Mouse (Mus musculus) limb, embryonic 12.5 days (tissue): ENCODE results near the gene Cish. TPM values are rescaled to one million over a fixed set of nuclear protein-coding genes. Genes with fewer than 3 reads are reported as not detected.

Experiments
- ATAC-seq: fragments of 200-750 bp; cut with Nextera tagmentation; 2 replicates; pipeline ENCODE4 v1.8.0; 2017; ENCODE audit warnings: low read depth, moderate TSS enrichment; ENCODE audit not compliant: insufficient number of reproducible peaks, insufficient read depth, low FRiP score, low TSS enrichment
- H3K27ac ChIP-seq: fragments of 300-500 bp; sonication (generic); 2 replicates; pipeline ENCODE4 v1.5.1; 2016; ENCODE audit warnings: mild to moderate bottlenecking, moderate library complexity
- H3K27me3 ChIP-seq: fragments of 300-500 bp; sonication (generic); 2 replicates; pipeline ENCODE4 v1.6.1; 2016; ENCODE audit warnings: mild to moderate bottlenecking, moderate library complexity
- H3K36me3 ChIP-seq: fragments of 300-500 bp; sonication (generic); 2 replicates; pipeline ENCODE4 v1.6.1; 2016; ENCODE audit warnings: mild to moderate bottlenecking, moderate library complexity
- H3K4me1 ChIP-seq: fragments of 300-500 bp; sonication (generic); replicated peaks from 2 replicates; pipeline ENCODE4 v1.6.1; 2016
- H3K4me2 ChIP-seq: fragments of 300-500 bp; sonication (generic); 2 replicates; pipeline ENCODE4 v1.6.1; 2016; ENCODE audit warnings: mild to moderate bottlenecking, moderate library complexity
- H3K4me3 ChIP-seq: fragments of 300-500 bp; sonication (generic); replicated peaks from 2 replicates; pipeline ENCODE4 v1.5.1; 2016; ENCODE audit warnings: mild to moderate bottlenecking
- H3K9ac ChIP-seq: fragments of 300-500 bp; sonication (generic); replicated peaks from 2 replicates; pipeline ENCODE4 v1.6.1; 2016; ENCODE audit warnings: mild to moderate bottlenecking, moderate library complexity
- H3K9me3 ChIP-seq: fragments of 300-500 bp; sonication (generic); 2 replicates; pipeline ENCODE4 v1.6.1; 2016; ENCODE audit warnings: mild to moderate bottlenecking, moderate library complexity
- WGBS: fragments of 180-500 bp; shearing (Covaris S2); methylation state at CpG from one replicate; pipeline ENCODE4 v1.1.7; 2016; 5-methylcytosine and 5-hydroxymethylcytosine counted together
- polyA plus RNA-seq: library from polyadenylated mRNA; unstranded; fragments of >200 nt; fragmentation: Nextera tagmentation; extraction: Ambion mirVana; gene quantifications from 2 replicates; pipeline ENCODE4 v1.2.1, GENCODE M21; 2016

Cish gene
- polyA plus RNA-seq, 1 experiment from 2014 or later: 4.2 TPM

DNA sequence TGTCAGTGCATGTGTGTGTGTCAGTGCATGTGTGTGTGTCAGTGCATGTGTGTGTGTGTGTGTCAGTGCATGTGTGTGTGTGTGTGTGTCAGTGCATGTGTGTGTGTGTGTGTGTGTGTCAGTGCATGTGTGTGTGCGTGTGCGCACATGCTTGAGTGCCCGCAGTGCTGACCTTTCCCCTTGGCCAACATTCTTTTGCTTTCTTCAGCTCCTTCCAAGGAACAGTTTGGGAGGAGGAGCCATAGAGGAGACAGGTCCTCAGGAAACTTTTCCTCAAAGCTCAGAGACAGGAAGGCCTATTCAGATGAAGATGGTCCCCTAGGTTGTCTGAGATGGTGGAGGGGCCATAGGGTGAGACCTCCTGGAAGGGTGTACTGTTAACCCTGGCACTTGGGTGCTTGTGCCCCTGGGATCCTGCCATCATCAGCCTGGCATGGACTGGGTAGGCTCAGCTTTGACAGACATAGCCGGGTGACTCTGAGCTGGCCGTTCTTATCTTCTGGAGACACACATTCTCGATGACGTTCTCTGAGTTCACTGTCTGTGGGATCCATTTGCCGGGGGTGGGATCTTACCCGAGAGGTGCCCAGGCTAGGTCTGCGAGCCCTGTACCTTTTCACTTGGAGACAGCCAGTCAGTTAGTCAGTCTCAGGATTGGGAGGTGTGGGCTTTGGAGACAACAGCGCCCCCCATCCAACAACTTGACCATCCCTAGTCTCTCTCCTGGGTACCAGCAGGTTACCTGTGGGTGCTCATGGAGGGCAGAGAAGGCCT, 11.5 kb downstream of the Cish start:
- Histone ChIP-seq H3K4me3 (no peak overlapping the region), H3K9me3 (no peaks in the 10 kb centered on the region), H3K27ac (no peak overlapping the region), H3K4me1 (peaks cover 3% of the 10 kb centered on the region; the same call in 1 of the 2 replicates), H3K9ac (no peak overlapping the region), H3K36me3 (0 out of 2 replicates have a peak, but pooled peaks cover under 1% of the 10 kb centered on the region), H3K27me3 (no peaks in the 10 kb centered on the region), H3K4me2 (no peak overlapping the region)
- no peak for ATAC-seq
- WGBS: 83% methylated on average over 11 of the region's 11 CpGs

DNA sequence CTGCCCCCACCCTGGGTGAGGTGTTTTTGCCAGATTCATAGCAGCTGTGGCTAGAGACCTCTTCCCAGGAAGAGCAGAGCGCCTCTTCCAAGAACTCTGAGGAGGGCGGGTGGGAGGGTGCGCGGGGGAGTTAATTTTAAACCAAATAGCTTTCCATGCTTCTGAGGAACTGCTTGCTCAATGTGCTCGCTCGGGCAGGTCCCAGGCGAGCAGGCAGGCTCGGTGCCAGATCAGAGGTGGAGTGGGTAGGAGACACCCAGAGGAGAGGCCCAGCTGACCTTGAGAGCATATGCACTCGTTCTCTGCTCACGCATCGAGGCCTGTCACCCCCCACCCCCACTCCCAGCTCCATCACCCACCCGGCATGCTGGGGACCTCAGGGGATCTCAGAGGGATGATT, 12.1 kb downstream of the Cish start:
- Histone ChIP-seq H3K4me3 (no peak overlapping the region), H3K27ac (peak overlapping the region; percentile 2; the same call in 1 of the 2 replicates), H3K4me1 (peaks cover 3% of the 10 kb centered on the region; the same call in 1 of the 2 replicates), H3K4me2 (no peak overlapping the region), H3K27me3 (no peaks in the 10 kb centered on the region; the same call in 1 of the 2 replicates), H3K36me3 (no peaks in the 10 kb centered on the region), H3K9me3 (no peaks in the 10 kb centered on the region), H3K9ac (no peak overlapping the region)
- no peak for ATAC-seq
- 71% methylated on average over 12 of the region's 12 CpGs for WGBS

DNA sequence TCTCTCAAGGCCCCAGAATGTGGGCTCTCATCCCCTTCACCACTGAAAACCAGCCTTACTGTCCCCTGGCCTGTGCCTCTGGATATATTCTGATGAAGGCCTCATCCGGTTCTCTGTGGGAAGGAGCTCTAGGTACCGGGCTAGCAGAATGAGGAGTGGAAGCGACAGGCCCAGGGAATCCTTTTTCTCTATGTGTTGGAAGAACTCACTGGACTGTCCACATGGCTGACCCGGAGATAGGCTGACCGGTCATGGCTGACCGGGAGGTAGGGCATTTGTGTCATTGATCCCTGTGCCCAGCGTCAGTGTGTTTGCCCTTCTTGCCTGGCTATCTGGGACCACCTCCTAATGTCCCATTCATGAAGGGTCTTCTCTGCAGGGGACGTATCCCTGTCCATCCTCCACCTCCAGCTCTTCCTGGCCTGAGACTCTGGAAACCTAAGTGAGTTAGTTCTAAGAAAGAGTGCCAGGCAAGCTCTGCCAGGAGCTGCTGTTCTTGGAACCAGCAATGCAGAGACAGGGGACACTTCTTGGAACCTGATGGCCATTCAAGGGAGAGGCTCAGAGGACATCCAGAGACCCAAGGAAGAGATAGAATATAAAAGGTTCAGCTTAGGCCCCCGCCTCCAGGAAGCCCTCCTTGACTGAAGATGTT, 12.6 kb downstream of the Cish start:
- H3K36me3 ChIP-seq: no peaks in the 10 kb centered on the region
- no peak overlapping the region for H3K9ac ChIP-seq
- no peaks in the 10 kb centered on the region; the same call in 1 of the 2 replicates for H3K27me3 ChIP-seq
- H3K27ac ChIP-seq: peak overlapping the region; percentile 2; the same call in 1 of the 2 replicates
- H3K4me1 ChIP-seq: peaks cover 3% of the 10 kb centered on the region; the same call in 1 of the 2 replicates
- ATAC-seq: no peak
- no peak overlapping the region for H3K4me2 ChIP-seq
- H3K9me3 ChIP-seq: no peaks in the 10 kb centered on the region
- no peak overlapping the region for H3K4me3 ChIP-seq
- 87% methylated on average over 9 of the region's 9 CpGs for WGBS

DNA sequence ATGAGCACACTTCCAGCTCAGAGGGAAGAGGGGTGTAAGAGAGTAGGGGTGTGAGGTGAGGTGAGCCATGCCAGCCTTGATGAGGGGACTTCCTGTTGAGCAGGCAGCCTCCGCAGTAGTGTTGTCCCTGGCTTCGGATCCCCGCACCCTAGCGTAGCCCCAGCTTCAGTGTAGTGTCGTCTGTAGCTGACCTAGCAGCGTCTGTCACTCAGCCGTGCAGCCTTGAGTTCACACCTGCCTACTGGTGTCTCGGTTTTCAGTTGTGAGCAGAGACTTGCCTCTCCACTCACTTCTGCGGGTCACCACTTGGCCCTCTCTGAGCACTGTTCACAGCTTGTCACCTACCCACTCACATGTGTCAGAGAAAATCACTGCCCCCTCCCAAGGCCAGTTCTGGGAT, 13.3 kb downstream of the Cish start:
- H3K4me3 ChIP-seq: no peak overlapping the region
- peaks cover 3% of the 10 kb centered on the region; the same call in 1 of the 2 replicates for H3K4me1 ChIP-seq
- H3K27me3 ChIP-seq: no peaks in the 10 kb centered on the region; the same call in 1 of the 2 replicates
- H3K36me3 ChIP-seq: no peaks in the 10 kb centered on the region
- H3K27ac ChIP-seq: no peak overlapping the region
- no peak for ATAC-seq
- no peak overlapping the region for H3K9ac ChIP-seq
- H3K4me2 ChIP-seq: no peak overlapping the region
- WGBS: 56% methylated on average over 9 of the region's 9 CpGs
- no peaks in the 10 kb centered on the region for H3K9me3 ChIP-seq

DNA sequence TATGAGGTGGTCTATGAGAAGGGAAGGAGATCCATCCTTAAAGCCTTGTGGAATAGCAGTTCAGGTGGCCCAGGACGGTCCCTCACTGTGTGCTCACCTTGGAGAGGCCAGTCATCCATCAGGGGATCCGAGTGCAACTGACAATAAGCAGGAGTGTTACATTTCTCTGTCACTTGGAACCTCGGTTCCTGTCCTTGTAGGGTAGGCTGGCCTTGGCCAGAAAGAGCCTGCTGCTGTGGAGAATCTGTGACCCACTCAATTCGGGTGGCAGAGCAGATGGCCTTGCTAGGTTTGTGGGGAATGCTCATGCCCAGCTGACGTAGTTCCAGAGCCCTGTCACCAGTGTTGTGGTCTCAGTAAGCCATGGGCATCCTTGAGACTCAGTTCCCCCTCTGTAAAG, 13.8 kb downstream of the Cish start:
- WGBS: 70% methylated on average over 5 of the region's 5 CpGs
- no peak overlapping the region for H3K4me2 ChIP-seq
- no peak overlapping the region for H3K9ac ChIP-seq
- no peak for ATAC-seq
- no peaks in the 10 kb centered on the region for H3K9me3 ChIP-seq
- H3K4me3 ChIP-seq: no peak overlapping the region
- H3K27ac ChIP-seq: no peak overlapping the region
- peaks cover 3% of the 10 kb centered on the region; the same call in 1 of the 2 replicates for H3K4me1 ChIP-seq
- H3K36me3 ChIP-seq: no peaks in the 10 kb centered on the region
- H3K27me3 ChIP-seq: no peaks in the 10 kb centered on the region; the same call in 1 of the 2 replicates

DNA sequence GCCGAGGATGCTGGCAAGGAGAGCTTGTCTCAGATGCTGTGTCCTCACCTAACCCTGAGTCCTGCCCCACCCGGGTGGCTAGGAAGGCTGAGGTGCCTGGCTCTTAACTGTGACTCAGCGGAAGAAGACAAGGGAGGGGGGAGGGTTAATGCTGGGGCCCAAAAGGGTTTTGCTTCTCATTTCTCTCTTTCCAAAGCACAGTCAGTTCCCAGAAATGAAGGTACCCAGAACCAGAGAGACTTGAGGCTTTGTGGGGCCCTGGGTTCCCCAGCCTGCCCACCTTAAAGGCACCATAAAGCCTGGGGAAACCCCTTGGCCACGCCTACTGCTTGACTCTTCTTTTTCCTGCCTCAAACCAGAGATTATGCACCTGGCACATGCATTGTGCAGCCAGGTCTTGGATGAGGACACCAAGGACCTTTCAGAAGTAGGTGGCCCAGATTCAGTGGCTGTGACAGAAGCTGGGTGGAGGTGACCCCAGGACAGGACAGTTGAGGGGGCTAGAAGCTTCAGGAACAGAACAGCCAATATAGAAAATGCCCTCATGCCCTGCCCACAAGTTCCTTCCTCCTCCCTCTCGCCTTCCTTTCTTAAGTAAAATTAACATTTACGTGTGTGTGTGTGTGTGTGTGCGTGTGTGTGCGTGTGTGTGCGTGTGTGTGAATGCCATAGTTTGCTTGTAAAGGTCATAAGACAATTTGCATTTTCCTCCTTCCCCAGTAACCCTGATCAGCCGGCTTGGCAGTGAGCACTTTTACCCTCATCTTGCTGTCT, 17.2 kb downstream of the Cish start:
- no peak for ATAC-seq

DNA sequence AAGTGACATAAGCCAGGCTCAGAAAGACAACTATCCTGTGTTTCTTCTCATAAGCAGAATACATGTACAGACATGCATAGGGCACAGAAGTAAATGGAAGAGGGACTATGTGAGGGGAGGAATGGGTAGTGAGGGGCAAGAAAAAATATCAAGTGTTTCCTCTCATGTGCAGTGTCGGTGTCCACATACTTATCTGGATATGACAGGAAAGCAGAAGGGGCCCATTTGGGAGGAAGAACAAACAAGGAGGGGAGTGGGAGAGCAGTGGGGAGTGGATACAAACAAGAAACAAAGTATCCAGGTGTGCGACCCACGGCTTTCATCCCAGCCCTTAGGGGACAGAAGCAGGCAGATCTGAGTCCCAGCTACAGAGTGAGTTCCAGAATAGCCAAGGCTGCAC, 18.1 kb downstream of the Cish start:
- Histone ChIP-seq H3K9me3 (no peaks in the 10 kb centered on the region), H3K4me1 (no peaks in the 10 kb centered on the region), H3K9ac (no peak overlapping the region), H3K4me2 (no peak overlapping the region), H3K4me3 (no peak overlapping the region), H3K36me3 (no peaks in the 10 kb centered on the region), H3K27me3 (no peaks in the 10 kb centered on the region; the same call in 1 of the 2 replicates), H3K27ac (no peak overlapping the region)
- 82% methylated on average over 3 of the region's 3 CpGs for WGBS
- no peak for ATAC-seq

More for the DNA sequence above, 17.2 kb downstream of the Cish start:
- no peak overlapping the region for H3K27ac ChIP-seq
- no peak overlapping the region for H3K4me2 ChIP-seq
- H3K27me3 ChIP-seq: no peaks in the 10 kb centered on the region; the same call in 1 of the 2 replicates
- no peaks in the 10 kb centered on the region for H3K4me1 ChIP-seq
- H3K9ac ChIP-seq: no peak overlapping the region
- H3K36me3 ChIP-seq: no peaks in the 10 kb centered on the region
- H3K4me3 ChIP-seq: no peak overlapping the region
- 71% methylated on average over 10 of the region's 10 CpGs for WGBS
- no peaks in the 10 kb centered on the region for H3K9me3 ChIP-seq

DNA sequence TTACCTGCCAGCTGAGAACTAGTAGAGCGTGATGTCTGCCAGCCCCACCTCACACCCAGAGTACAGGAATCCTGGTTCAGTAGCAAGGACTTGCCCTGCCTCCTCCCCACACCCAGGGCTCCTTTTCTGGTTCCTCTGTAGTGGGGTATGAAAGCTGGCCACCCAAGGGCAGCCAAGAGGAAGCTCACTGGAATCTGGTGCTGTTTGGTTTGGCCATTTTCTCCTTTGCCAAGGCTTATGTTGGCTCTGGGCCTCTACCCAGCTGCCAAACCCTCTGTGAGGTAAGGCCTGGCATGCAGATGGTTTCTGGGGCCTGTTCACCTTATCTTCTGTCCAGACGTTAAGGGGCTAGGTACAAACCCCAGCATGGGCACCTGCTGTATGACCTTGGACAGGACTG, 20.0 kb downstream of the Cish start:
- H3K4me2 ChIP-seq: no peak overlapping the region
- H3K27ac ChIP-seq: no peak overlapping the region
- ATAC-seq: no peak

DNA sequence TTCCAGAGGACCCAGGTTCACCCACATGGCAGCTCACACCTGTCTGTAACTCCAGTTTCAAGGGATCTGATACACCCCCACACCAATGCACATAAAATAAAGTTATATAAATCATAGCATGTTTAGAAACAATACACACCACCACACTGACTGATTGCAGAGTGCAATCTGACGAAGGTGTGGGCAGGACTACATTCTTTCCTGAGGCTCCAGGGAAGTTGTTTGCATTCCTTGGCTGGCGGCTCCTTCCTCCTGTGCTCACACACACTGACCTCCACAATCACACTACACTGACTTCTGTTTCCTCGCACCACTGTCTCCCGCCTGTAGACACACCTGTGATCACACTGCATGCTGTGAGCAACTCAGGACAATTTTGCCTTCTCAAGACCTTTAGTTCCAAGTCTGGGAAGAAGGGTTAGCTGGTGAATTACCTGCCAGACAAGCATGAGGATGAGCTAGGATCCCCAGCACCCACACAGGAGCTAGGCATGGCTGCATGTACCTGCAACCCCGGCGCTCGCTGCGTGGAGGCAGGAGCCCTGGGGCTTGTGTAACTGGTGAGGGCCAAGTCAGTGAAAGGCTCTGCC, 26.7 kb downstream of the Cish start:
- H3K27me3 ChIP-seq: no peaks in the 10 kb centered on the region; the same call in none of the 2 replicates
- no peak overlapping the region for H3K9ac ChIP-seq
- ATAC-seq: no peak
- no peaks in the 10 kb centered on the region for H3K4me1 ChIP-seq
- no peak overlapping the region for H3K4me2 ChIP-seq
- H3K4me3 ChIP-seq: no peak overlapping the region
- no peak overlapping the region for H3K27ac ChIP-seq
- no peaks in the 10 kb centered on the region; the same call in 1 of the 2 replicates for H3K36me3 ChIP-seq
- WGBS: 74% methylated on average over 8 of the region's 8 CpGs
- H3K9me3 ChIP-seq: no peaks in the 10 kb centered on the region

More for the DNA sequence above, 20.0 kb downstream of the Cish start:
- Histone ChIP-seq H3K4me3 (no peak overlapping the region), H3K27me3 (no peaks in the 10 kb centered on the region; the same call in 1 of the 2 replicates), H3K36me3 (no peaks in the 10 kb centered on the region), H3K4me1 (no peaks in the 10 kb centered on the region), H3K9ac (no peak overlapping the region), H3K9me3 (no peaks in the 10 kb centered on the region)
- WGBS: 74% methylated on average over 2 of the region's 2 CpGs

DNA sequence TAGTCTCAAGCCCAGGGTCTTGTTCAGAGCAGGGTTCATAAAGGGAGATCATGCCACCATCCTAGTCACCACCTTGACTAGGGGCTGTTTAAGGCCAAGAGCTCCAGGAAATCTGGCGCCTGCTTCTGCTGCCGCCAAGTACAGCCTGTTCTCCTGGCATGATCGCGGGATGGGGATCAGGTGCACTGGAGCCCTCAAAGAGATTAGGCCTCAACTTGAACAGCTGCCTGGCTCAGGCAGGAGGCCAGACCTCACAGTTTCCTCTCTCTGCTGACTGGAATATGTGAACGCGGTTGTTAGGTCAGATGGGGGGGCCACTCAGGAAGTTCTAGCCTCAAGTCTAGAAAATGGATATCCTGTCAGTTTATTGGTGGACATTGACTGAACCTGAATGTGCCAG, 27.7 kb downstream of the Cish start:
- Histone ChIP-seq H3K4me2 (no peak overlapping the region), H3K9ac (no peak overlapping the region), H3K27ac (no peak overlapping the region), H3K36me3 (peaks cover 9% of the 10 kb centered on the region), H3K4me3 (no peak overlapping the region), H3K4me1 (no peaks in the 10 kb centered on the region), H3K27me3 (no peaks in the 10 kb centered on the region; the same call in none of the 2 replicates), H3K9me3 (no peaks in the 10 kb centered on the region)
- WGBS: 81% methylated on average over 6 of the region's 6 CpGs
- ATAC-seq: no peak
